Mouse (Mus musculus): Measurements from ENCODE around the gene Lgals4.

Gene Lgals4

GRCm38 (mm10) chr7:28808221-28808941, 25.3 kb upstream of the Lgals4 start, which contains the start of gene Hnrnpl:
Gene Hnrnpl, plus strand, starts transcription at chr7:28808541.
- in situ Hi-C loops (cut with MboI, MseI), result no loop called here

- in situ Hi-C loops (cut with MboI, MseI), result no loop called here
Observed at GRCm38 (mm10) chr7:28808957-28809393, 24.7 kb upstream of the Lgals4 start.

GRCm38 (mm10) chr7:28809401-28810089, 24.1 kb upstream of the Lgals4 start:
- in situ Hi-C loops (cut with MboI, MseI), result no loop called here

GRCm38 (mm10) chr7:28810107-28811066, 23.3 kb upstream of the Lgals4 start:
- in situ Hi-C loops (cut with MboI, MseI), result no loop called here

GRCm38 (mm10) chr7:28811228-28811627, 22.4 kb upstream of the Lgals4 start:
- in situ Hi-C loops (cut with MboI, MseI), result no loop called here

- in situ Hi-C loops (cut with MboI, MseI), result no loop called here
Observed at GRCm38 (mm10) chr7:28811640-28812275, 21.9 kb upstream of the Lgals4 start.

- in situ Hi-C loops (cut with MboI, MseI), result no loop called here
Observed at GRCm38 (mm10) chr7:28812436-28812835, 21.2 kb upstream of the Lgals4 start.

GRCm38 (mm10) chr7:28812949-28813348, 20.7 kb upstream of the Lgals4 start:
- in situ Hi-C loops (cut with MboI, MseI), result no loop called here

GRCm38 (mm10) chr7:28814306-28815034, 19.2 kb upstream of the Lgals4 start:
- in situ Hi-C loops (cut with MboI, MseI), result no loop called here

GRCm38 (mm10) chr7:28815230-28815629, 18.4 kb upstream of the Lgals4 start:
- in situ Hi-C loops (cut with MboI, MseI), result no loop called here

GRCm38 (mm10) chr7:28816201-28816600, 17.5 kb upstream of the Lgals4 start:
- in situ Hi-C loops (cut with MboI, MseI), result no loop called here

GRCm38 (mm10) chr7:28816920-28817319, 16.7 kb upstream of the Lgals4 start:
- in situ Hi-C loops (cut with MboI, MseI), result no loop called here

- in situ Hi-C loops (cut with MboI, MseI), result no loop called here
Observed at GRCm38 (mm10) chr7:28817524-28817923, 16.1 kb upstream of the Lgals4 start.

- in situ Hi-C loops (cut with MboI, MseI), result no loop called here
Observed at GRCm38 (mm10) chr7:28817957-28818356, 15.7 kb upstream of the Lgals4 start.

- in situ Hi-C loops (cut with MboI, MseI), result no loop called here
Observed at GRCm38 (mm10) chr7:28818436-28818835, 15.2 kb upstream of the Lgals4 start.

- in situ Hi-C loops (cut with MboI, MseI), result no loop called here
Observed at GRCm38 (mm10) chr7:28818861-28819452, 14.7 kb upstream of the Lgals4 start.

- in situ Hi-C loops (cut with MboI, MseI), result no loop called here
Observed at GRCm38 (mm10) chr7:28819571-28819970, 14.1 kb upstream of the Lgals4 start.

- in situ Hi-C loops (cut with MboI, MseI), result loop anchor here (5.0 kb wide), 1 partner anchor 47 kb away; no protein-coding TSS in a partner anchor
Observed at GRCm38 (mm10) chr7:28820358-28821260, 13.0 kb upstream of the Lgals4 start.

GRCm38 (mm10) chr7:28821261-28821831, 12.3 kb upstream of the Lgals4 start:
- in situ Hi-C loops (cut with MboI, MseI), result loop anchor here (5.0 kb wide), 1 partner anchor 46 kb away; no protein-coding TSS in a partner anchor
